Mouse (Mus musculus) limb, embryonic 11.5 days (tissue): ENCODE measurements at regions not wholly inside any gene's neighbourhood (a gene's known extent, or its start where the extent isn't known, plus 50 kb on each side); places are given as distances from the start of the nearest gene placed in this dataset.

ENCODE experiments used
- ATAC-seq: fragments of 200-750 bp; cut with Nextera tagmentation; 2 replicates; pipeline ENCODE4 v1.8.0; 2017; ENCODE audit warnings: low read depth; ENCODE audit not compliant: insufficient number of reproducible peaks, low FRiP score, low TSS enrichment
- DNase-seq: peaks from one replicate; pipeline ENCODE4 v3.0.0-alpha.2; 2015; ENCODE audit warnings: low spot score
- H3K27ac ChIP-seq: fragments of 300-500 bp; sonication (generic); replicated peaks from 2 replicates; pipeline ENCODE4 v1.5.1; 2014; ENCODE audit warnings: low read depth, mild to moderate bottlenecking, low read length
- H3K27me3 ChIP-seq: fragments of 300-500 bp; sonication (generic); 2 replicates; pipeline ENCODE4 v1.6.1; 2014; ENCODE audit warnings: mild to moderate bottlenecking, low read length, mixed read lengths; ENCODE audit not compliant: control insufficient read depth, insufficient read depth
- H3K36me3 ChIP-seq: fragments of 300-500 bp; sonication (generic); 2 replicates; pipeline ENCODE4 v1.6.1; 2014; ENCODE audit warnings: mild to moderate bottlenecking, low read length, moderate library complexity, mixed read lengths; ENCODE audit not compliant: control insufficient read depth, insufficient read depth
- H3K4me1 ChIP-seq: fragments of 300-500 bp; sonication (generic); 2 replicates; pipeline ENCODE4 v1.6.1; 2014; ENCODE audit warnings: low read length, mixed read lengths; ENCODE audit not compliant: control insufficient read depth, insufficient read depth
- H3K4me2 ChIP-seq: fragments of 300-500 bp; sonication (generic); 2 replicates; pipeline ENCODE4 v1.6.1; 2014; ENCODE audit warnings: low read depth, mild to moderate bottlenecking, moderate library complexity; ENCODE audit not compliant: severe bottlenecking
- H3K4me3 ChIP-seq: fragments of 300-500 bp; sonication (generic); 2 replicates; pipeline ENCODE4 v1.5.1; 2014; ENCODE audit warnings: low read depth, low read length
- H3K9ac ChIP-seq: fragments of 300-500 bp; sonication (generic); 2 replicates; pipeline ENCODE4 v1.6.1; 2014; ENCODE audit warnings: mild to moderate bottlenecking, low read length
- H3K9me3 ChIP-seq: fragments of 300-500 bp; sonication (generic); 2 replicates; pipeline ENCODE4 v1.6.1; 2016; ENCODE audit warnings: low read length; ENCODE audit not compliant: control insufficient read depth
- WGBS: fragments of 180-500 bp; shearing (Covaris S2); extraction: QIAGEN DNeasy Blood & Tissue Kit; methylation state at CpG from one replicate; pipeline ENCODE4 v1.1.7; 2014; 5-methylcytosine and 5-hydroxymethylcytosine counted together

DNA sequence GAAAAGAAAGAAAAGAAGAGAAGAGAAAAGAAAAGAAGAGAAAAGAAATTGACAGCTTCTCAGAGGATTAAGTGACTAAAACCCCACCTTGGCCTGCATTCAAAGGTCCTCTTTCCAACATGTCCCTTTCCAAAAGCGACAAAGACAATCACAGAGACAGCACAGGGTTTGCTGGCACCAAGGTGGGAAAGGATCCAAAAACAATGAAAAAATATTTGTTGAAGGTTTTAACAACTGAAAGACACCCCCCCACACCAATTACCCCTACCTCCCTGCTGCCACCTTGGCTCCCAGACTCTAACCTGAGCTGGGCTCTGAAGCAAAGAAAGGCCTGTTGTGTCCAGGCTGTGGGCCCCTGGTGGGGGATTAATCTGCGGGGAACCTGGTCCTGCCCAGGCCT lies 74.2 kb upstream of the Slc6a6 start:
- H3K4me3 ChIP-seq = no peak overlapping the region
- no peak overlapping the region for H3K9ac ChIP-seq
- 48% methylated on average over 2 of the region's 2 CpGs for WGBS
- ATAC-seq (no peak), DNase-seq (no peak)
- H3K27ac ChIP-seq = no peak overlapping the region
- H3K9me3 ChIP-seq = no peaks in the 10 kb centered on the region
- no peaks in the 10 kb centered on the region for H3K36me3 ChIP-seq
- H3K4me1 ChIP-seq = no peaks in the 10 kb centered on the region
- H3K27me3 ChIP-seq = no peaks in the 10 kb centered on the region
- no peak overlapping the region for H3K4me2 ChIP-seq

DNA sequence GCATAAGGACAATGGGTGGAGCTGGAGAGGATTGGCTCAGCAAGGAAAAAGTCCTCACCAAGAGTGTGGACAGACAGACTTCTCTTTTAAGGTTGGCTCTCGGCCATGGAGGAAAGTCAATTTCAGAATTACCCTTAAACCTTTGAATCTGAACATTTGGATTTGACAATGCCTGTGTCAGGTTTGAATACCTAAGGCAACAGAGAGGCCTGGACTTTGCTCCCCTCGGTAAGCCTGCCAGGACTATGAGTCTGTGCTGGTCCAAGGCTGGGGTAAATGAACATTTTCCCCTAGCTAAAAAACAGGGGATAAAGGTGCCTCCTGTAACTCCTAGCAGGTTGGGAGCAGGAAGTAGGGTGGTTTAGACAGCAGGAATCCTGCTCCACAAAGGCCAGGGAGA lies 68.8 kb upstream of the Slc6a6 start:
- no peaks in the 10 kb centered on the region for H3K27me3 ChIP-seq
- no peak overlapping the region for H3K9ac ChIP-seq
- H3K9me3 ChIP-seq = no peaks in the 10 kb centered on the region
- H3K4me3 ChIP-seq = no peak overlapping the region
- no peaks in the 10 kb centered on the region for H3K36me3 ChIP-seq
- no peak overlapping the region for H3K27ac ChIP-seq
- no peak overlapping the region for H3K4me2 ChIP-seq
- peaks cover 7% of the 10 kb centered on the region; the same call in 1 of the 2 replicates for H3K4me1 ChIP-seq
- DNase-seq (no peak), ATAC-seq (no peak)
- 83% methylated on average over 2 of the region's 2 CpGs for WGBS

DNA sequence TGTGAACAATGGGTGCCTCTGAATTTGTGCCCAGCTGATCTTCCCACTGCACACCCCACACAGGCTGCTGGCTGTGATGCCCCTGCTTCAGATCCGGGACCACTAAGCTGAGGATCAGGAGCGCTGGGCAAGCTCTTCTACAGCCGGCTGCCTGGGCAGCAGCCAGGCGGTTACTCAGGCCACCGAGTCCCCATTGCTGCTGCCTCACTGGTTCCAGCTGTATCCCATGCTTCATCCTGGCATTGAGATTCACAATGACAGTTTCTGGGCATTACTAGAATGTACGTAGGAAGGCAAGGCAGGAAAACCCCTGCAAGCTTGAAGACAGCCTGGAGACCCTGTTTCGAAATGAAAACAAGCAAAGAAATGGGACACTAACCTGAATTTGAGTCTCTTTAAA lies 67.3 kb upstream of the Slc6a6 start:
- Histone ChIP-seq H3K27ac (no peak overlapping the region), H3K4me3 (peak overlapping the region; percentile 29; the same call in 1 of the 2 replicates), H3K4me2 (peak overlapping the region; percentile 53), H3K9ac (peak overlapping the region; percentile 72), H3K9me3 (no peaks in the 10 kb centered on the region), H3K36me3 (no peaks in the 10 kb centered on the region), H3K4me1 (peaks cover 7% of the 10 kb centered on the region; the same call in 1 of the 2 replicates), H3K27me3 (no peaks in the 10 kb centered on the region)
- ATAC-seq = no peak
- no peak for DNase-seq
- WGBS = 66% methylated on average over 7 of the region's 7 CpGs

- peak overlapping the region; percentile 72 for H3K9ac ChIP-seq
- H3K4me1 ChIP-seq = peaks cover 7% of the 10 kb centered on the region; the same call in 1 of the 2 replicates
- peak overlapping the region; percentile 53 for H3K4me2 ChIP-seq
- DNase-seq (peak; percentile 91), ATAC-seq (peak; percentile 95)
- H3K27me3 ChIP-seq = no peaks in the 10 kb centered on the region
- H3K4me3 ChIP-seq = peak overlapping the region; percentile 29
- no peaks in the 10 kb centered on the region for H3K9me3 ChIP-seq
- 2% methylated on average over 13 of the region's 13 CpGs for WGBS
- no peaks in the 10 kb centered on the region for H3K36me3 ChIP-seq
- peak overlapping the region; percentile 60 for H3K27ac ChIP-seq
Measured at GRCm38 (mm10) chr6:91617031-91617596, 66.7 kb upstream of the Slc6a6 start.

DNA sequence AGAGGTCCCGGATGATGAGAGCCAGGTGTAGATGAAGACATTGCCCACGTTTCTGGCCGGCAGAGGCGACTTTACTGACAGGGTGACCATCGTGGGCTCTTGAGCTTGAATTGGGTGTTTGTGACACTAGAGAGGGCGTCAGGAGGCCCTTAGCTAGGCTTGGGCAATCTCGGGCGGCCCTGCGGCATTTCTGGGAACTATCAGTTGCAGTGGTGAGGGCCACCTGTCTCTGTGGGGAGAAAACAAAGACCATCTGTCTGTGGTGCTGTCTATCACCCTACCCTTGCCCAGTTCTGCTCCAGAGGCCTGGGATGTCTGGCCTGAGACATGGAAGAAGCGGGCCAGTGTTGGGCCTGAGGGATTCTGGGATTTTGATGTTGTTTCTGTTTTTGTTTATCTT lies 66.2 kb upstream of the Slc6a6 start:
- ATAC-seq (no peak), DNase-seq (no peak)
- H3K4me3 ChIP-seq = no peak overlapping the region
- peak overlapping the region; percentile 25; the same call in 1 of the 2 replicates for H3K4me2 ChIP-seq
- 74% methylated on average over 10 of the region's 10 CpGs for WGBS
- no peaks in the 10 kb centered on the region for H3K9me3 ChIP-seq
- peak overlapping the region; percentile 60 for H3K27ac ChIP-seq
- H3K9ac ChIP-seq = 0 out of 2 replicates have a peak overlapping the region, but pooled peaks have one; percentile 72
- no peaks in the 10 kb centered on the region for H3K36me3 ChIP-seq
- H3K4me1 ChIP-seq = peaks cover 7% of the 10 kb centered on the region; the same call in 1 of the 2 replicates
- no peaks in the 10 kb centered on the region for H3K27me3 ChIP-seq

DNA sequence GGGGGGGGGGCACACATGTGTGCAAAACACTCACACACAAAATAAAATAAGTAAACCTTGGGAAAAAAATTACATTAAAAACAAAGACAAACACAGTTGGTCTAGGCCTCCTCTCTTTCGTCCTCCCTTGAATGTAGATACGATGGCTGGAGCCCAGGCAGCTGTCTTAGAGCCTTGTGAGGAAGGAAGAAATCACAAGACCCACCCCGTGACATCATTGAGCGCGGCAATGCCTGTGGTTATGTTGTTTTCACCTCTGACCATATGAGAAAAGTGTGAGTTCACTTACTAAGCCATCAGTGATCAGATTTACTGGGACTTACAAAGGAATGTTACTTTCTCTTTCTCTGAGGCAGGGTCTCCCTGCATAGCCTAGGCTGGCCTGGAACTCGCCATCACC lies 64.8 kb upstream of the Slc6a6 start:
- ATAC-seq = no peak
- no peak overlapping the region for H3K4me2 ChIP-seq
- H3K9ac ChIP-seq = no peak overlapping the region
- H3K4me3 ChIP-seq = no peak overlapping the region
- 86% methylated on average over 6 of the region's 6 CpGs for WGBS
- no peak for DNase-seq
- H3K9me3 ChIP-seq = no peaks in the 10 kb centered on the region
- no peaks in the 10 kb centered on the region for H3K36me3 ChIP-seq
- no peaks in the 10 kb centered on the region for H3K27me3 ChIP-seq
- H3K4me1 ChIP-seq = peaks cover 7% of the 10 kb centered on the region; the same call in 1 of the 2 replicates
- H3K27ac ChIP-seq = no peak overlapping the region

DNA sequence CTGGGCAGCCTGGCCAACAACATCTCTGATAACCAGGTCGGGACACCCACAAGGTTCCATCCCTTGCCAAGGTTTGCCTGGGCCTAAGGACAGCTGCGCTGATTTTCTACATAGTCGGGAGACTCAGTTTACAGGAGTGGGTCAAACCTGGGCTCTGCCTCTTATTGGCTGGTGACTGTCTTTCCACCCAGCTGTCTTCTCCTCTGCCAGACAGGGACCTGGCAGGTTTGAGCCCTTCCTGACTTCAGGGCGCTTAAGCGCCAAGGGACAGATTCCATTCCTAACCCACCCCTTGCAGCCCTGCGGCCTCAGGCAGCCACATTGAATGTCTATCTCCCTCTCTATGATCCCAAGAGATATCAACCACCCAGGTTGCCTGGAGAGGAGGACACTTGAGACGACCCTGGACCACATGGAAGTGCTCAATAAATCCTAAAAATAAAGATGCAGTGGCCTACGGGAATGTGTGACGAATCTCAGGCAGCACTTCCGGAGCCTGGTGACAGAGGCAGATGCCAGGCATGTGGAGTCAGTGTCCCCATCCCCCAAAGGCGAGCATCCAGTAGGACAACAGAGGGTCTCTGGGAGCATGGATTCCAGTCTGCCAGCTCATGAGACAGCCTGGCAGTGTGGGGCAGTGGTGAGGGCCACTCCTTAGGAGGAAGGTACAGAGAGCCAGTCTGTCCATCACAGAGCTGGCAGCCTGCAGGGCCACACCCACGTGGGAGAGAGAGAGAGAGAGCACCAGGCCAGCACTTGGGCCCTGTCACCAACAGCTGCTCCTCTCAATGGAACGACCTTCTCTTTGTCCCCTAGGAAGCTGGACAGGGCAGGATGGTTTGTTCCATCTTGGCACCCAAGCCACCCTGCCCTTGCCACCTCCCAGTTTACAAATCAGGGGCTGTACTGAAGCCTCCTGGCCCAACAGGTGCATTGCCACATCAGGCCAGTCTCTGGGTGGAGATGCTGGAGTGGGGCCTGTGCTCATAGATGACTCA lies 63.8 kb upstream of the Slc6a6 start:
- Histone ChIP-seq H3K4me3 (no peak overlapping the region), H3K9ac (no peak overlapping the region), H3K4me2 (no peak overlapping the region), H3K4me1 (peaks cover 7% of the 10 kb centered on the region; the same call in 1 of the 2 replicates), H3K36me3 (no peaks in the 10 kb centered on the region), H3K9me3 (no peaks in the 10 kb centered on the region), H3K27ac (no peak overlapping the region), H3K27me3 (no peaks in the 10 kb centered on the region)
- DNase-seq = no peak
- ATAC-seq = no peak
- WGBS = 81% methylated on average over 13 of the region's 13 CpGs

- Histone ChIP-seq H3K36me3 (no peaks in the 10 kb centered on the region), H3K27me3 (no peaks in the 10 kb centered on the region), H3K4me2 (no peak overlapping the region), H3K4me3 (no peak overlapping the region), H3K27ac (no peak overlapping the region), H3K9me3 (no peaks in the 10 kb centered on the region), H3K4me1 (peaks cover 5% of the 10 kb centered on the region; the same call in 1 of the 2 replicates), H3K9ac (no peak overlapping the region)
- 92% methylated on average over 3 of the region's 3 CpGs for WGBS
- DNase-seq (no peak), ATAC-seq (no peak)
Measured at GRCm38 (mm10) chr6:91621437-91621836, 62.4 kb upstream of the Slc6a6 start.
